Mouse (Mus musculus) left cerebral cortex, adult 18-20 months (tissue): ENCODE data around the gene Hikeshi. TPM values are rescaled to one million over a fixed set of nuclear protein-coding genes. Genes with fewer than 3 reads are reported as not detected.
A peak's percentile ranks its signal among the peaks of the same experiment; 100 is the strongest.

Source experiments
- DNase-seq, 2 experiments: peaks; one replicate each; pipeline ENCODE4 v3.0.0; 2021 to 2022; ENCODE audit warnings: low spot score in 2 of 2, mixed read lengths in 1 of 2
- long read RNA-seq, 2 experiments: library from polyadenylated mRNA; stranded (forward); transcript quantifications; one replicate each; pipeline ENCODE4 v2.0.0; 2021
- total RNA-seq, 2 experiments: library from RNA; stranded (reverse); gene quantifications; 2 replicates each; pipeline ENCODE4 v1.2.3; 2021

The Hikeshi gene
- 10 to 100 TPM; 83.6 to 84.5 TPM for total RNA-seq
- long read RNA-seq, experiment 1, transcript Hikeshi-209 (4 exons, 806 nt): minor isoform, 6 of 67 reads
- long read RNA-seq, experiment 1, transcript Hikeshi-206 (5 exons, 2,224 nt): major isoform, 56 of 67 reads
- long read RNA-seq, experiment 1, partial matches to known transcripts: 1 of 67 reads
- long read RNA-seq, experiment 1, other reads (novel, unspliced or antisense): 1 of 67 reads
- long read RNA-seq, experiment 2, transcript Hikeshi-206 (5 exons, 2,224 nt): major isoform, 35 of 55 reads
- long read RNA-seq, experiment 2, transcript Hikeshi-209 (4 exons, 806 nt): minor isoform, 7 of 55 reads
- long read RNA-seq, experiment 2, partial matches to known transcripts: 4 of 55 reads
- long read RNA-seq, experiment 2, other reads (novel, unspliced or antisense): 4 of 55 reads

DNA sequence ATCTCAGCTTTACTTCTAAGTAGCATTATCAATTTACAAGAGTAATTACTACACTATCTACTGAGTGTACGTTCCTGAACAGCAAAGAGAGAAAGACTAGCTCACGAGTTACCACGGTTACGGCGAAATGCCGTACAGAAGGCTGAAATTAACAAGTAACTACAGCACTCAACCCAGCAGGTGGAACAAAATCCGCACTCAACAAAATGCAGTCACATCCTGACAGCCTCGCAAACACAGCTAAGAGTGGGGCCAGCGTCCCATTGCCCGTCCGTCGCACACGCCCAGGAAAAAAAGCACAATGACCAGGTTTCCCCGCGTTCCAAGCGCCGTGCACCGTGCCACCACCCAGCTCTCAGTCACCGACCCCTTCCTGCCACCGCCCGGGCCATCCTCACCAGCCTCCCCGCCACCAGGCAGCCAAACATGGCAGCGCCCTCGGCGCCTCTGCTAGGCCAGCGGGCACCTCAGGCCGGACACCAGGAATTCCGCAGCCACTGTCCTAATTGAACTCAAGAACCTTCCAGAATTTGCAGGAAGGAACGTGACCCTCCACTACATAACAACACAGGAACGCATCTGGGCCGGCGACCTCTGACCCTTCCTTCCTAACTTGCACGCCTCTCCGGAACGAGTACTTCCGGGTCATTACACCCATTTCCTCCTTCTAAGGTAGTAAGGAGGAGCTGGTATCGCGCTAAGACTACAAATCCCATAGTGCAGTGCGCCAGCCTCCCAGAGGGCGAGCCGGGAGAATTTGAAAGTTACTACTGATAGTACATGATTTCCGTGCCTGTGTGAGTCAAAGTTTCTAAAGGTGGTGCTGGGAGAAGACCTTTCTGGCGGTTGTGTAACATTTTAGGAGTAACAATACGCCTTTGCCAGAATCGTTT lies at the start of gene Hikeshi:
TSS of gene Hikeshi (minus strand) at position 634 of the 893 bp plus-strand sequence.
- DNase-seq: peak; percentile 93 to 96

DNA sequence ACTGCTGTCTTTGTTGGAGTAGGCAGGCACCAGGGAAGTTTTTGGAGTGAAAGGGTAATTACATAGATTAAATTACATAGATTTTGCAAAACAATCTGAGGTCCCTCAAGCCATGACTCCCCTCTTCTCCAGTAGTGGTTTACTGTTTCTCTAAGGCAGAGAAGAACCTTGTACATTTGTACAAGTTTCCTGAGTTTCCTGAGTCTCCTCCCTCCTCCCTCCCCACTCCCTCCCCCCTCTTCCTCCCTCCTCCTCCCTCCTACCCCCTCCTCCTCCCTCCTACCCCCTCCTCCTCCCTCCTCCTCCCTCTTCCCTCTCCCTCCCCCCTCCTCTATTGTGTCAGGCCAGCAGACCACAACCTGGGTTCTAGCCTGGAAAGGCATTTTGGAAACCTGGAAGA lies 43.4 kb upstream of the Hikeshi start:
- no peak for DNase-seq

GRCm38 (mm10) chr7:89983441-89983840 lies 42.4 kb upstream of the Hikeshi start:
- DNase-seq: no peak

GRCm38 (mm10) chr7:89981557-89981956 lies 40.6 kb upstream of the Hikeshi start:
- DNase-seq: no peak

DNA sequence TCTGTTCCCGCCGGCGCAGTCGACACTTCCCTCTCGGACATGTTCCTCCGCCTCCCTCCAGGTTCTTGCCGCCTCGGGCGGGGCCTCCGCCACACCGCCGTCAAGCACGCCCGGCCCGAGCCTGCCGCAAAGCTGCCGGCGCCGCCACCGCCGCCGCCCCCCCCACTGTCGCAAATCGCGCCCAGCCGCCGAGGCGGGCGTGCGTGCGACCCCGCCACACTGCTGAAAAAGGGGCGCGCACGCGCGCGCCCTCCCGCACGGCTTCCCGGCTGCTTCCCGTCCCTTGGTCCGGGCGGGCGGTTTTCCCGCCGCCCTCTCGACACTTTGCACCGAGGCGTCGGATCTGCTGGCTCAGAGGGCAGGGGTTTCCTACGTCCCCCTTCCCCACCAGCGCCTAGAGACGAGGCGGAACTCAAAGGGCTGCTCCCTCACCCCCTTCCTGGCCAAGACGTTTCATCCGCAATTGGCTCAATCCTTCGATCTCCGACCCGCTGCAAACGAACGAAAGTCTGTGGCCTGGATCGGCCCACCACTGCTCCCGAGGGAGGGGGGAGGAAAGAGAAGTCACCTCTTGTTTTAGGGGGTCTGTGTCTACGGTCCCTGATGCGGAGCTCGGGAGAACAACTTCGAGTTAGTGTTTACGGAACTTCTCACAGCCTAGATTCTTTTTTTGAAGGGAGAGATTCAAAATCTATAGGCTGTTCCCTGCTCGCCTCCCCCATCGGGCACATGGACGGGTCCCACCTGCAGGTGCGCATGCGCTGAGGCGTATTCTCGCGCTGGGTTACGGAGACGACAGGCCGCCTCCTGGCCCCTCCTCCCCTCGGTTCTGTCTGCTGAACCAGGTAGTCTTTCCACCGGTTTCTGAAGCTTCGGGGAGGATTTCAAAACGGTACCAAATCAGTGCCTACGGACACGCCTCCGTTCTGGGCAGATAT lies 39.8 kb upstream of the Hikeshi start, which contains the start of gene Eed:
TSS of gene Eed (minus strand) at position 499 of the 938 bp plus-strand sequence.
- peak; percentile 91 for DNase-seq

DNA sequence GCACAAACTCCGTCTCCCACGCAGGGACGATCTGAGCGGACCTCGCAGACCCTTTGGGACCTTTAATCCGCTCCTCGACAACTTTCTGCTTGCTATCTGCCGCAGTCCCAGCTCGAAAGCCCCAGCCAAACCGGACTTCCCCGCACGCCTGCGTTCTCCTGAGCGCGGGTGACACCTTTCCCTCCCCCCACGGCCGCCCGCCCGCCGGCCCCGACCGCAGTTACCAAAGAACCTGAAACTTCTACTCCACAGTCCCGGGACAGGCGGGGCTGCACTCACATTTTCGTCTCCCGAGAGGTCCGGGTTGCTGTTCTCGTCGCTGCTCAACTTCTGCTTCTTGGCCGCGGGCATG lies 39.1 kb upstream of the Hikeshi start:
- DNase-seq: no peak

GRCm38 (mm10) chr7:89979432-89980130 lies 38.6 kb upstream of the Hikeshi start:
- no peak for DNase-seq

GRCm38 (mm10) chr7:89976796-89977195 lies 35.8 kb upstream of the Hikeshi start:
- no peak for DNase-seq

GRCm38 (mm10) chr7:89975571-89975970 lies 34.6 kb upstream of the Hikeshi start:
- DNase-seq: no peak

- DNase-seq: no peak
Observed at GRCm38 (mm10) chr7:89967235-89967634, 26.2 kb upstream of the Hikeshi start.

DNA sequence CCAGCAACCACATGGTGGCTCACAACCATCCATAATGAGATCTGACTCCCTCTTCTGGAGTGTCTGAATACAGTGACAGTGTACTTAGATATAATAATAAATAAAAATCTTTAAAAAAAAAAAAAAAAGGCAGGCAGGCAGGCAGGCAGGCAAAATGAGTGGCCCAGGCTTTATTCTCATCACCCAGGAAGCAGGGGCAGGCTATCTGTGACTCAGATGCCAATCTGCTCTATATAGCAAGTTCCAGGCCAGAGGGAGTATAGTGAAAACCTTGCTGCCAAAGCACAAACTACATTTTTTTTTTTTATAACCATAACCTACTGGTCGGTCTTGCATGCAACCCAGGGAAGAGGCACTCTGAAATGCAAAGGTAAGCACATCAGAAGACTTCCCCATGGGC lies 25.8 kb upstream of the Hikeshi start:
- no peak for DNase-seq

GRCm38 (mm10) chr7:89963135-89963534 lies 22.1 kb upstream of the Hikeshi start:
- no peak for DNase-seq

GRCm38 (mm10) chr7:89957300-89957699 lies 16.3 kb upstream of the Hikeshi start:
- DNase-seq: no peak

DNA sequence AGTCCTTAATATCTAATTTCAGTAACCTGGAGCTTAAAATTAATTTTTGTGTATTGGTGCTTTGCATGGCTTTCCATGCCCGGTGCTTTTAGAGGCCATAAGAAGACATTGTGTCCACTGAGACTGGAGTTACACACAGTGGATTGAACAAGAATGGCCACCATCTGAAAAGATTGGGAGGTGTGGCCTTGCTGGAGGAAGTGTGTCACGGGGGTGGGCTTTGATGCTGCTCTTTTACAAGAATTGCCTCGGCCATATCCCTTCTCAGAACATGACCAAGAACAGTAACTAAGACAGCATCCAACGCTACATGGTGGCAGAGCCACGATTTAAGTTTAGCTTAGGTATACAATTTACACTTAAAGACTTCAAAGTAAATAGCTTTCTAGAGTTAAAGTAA lies 13.3 kb upstream of the Hikeshi start:
- DNase-seq: no peak

DNA sequence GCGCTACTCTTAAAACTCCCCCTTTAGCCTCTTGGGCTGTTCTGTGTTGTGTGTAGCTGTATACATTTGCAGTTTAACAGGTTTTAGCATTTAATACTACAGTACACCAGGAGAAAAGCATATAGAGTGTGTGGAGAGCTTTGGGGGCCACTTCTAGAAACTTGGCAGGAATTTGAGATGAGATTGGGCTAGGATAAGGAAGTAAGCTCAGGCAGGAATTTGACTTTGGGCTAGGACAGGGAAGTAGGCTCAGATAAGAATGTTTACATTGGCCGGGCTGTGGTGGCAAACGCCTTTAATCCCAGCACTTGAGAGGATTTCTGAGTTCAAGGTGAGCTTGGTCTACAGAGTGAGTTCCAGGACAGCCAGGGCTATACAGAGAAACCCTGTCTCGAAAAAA lies 8.4 kb upstream of the Hikeshi start:
- no peak for DNase-seq

DNA sequence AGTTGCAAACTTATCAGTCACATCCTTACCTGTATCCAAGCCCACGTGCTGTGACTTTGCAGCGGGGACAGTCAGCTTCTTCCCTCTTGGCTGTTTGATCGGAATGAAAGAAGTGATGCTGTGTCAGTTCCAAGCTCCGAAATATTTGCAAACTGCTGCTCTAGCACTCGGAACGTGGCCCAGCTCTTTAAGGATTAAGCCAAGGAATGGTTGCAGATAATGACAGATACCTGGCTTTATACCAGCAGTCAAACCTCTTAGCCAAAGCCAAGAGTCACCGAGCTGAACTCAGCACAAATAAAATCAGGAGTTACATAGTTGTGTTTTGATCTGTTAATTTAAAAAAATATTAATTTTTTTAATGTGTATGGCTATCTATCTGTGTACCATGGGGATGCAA lies 7.0 kb upstream of the Hikeshi start:
- DNase-seq: no peak

DNA sequence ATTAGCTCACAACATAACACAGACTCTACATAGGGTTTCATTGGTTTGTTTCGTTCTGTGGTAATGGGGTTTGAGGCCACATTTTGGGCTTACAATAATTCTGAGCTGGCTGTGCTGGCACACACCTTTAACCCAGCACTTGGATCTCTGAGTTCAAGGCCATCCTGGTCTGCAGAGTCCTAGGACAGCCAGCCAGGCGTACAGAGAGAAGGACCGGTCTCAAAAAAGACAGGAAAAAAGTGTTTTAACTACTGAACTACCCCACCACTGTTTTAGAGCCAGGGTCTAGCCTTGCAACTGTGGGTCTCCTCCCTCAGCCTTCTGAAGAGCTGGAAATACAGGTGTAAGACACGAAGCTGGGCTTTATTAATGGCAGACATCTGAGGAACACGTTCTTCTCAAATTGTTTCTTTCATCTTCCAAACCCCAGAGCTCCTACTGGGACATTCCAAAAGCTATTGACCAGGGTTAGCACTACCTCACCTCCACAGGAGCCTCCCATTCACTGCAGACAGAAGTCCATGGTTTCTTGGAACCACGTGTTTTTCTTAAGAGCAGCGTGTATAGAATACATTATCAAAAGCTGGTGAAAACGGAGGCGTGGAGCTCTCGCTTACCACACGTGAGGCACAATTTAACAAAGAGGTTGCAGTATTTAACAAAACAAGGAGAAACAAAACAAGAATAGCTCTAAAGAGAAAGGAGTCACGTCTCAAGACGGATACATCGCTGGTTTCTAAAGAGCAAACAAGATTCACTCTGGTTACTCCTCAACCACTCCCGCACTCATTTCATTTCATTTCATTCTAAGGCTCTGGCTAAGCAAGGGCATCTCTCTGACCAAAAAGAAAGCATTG lies 1.3 kb downstream of the Hikeshi start:
- DNase-seq: no peak

GRCm38 (mm10) chr7:89923441-89924180 lies 17.4 kb downstream of the Hikeshi start:
- DNase-seq: peak; percentile 30 to 59

DNA sequence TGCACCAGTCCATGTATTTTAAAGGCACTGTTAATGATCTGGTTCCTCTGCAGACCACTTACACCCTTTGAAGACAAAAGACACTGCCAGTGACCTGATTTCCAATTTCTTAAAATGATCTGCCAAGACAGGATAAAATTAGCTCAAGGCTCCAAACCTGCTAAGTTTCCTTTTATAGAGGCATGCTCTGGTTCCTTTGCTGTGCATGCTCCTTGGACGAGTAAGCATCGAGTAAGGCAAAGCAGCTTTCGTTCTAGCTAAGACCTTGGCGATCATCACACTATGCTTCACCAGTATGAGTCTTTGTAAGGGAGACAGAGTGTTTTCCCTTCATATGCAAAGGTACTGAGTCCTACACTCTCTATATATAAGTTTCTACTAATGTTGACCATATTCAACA lies 23.2 kb downstream of the Hikeshi start:
- DNase-seq: no peak
